Mouse (Mus musculus): ENCODE measurements at regions not wholly inside any gene's neighbourhood (a gene's known extent, or its start where the extent isn't known, plus 50 kb on each side); places are given as distances from the start of the nearest gene placed in this dataset.

- DNase-seq (ENCODE audit: low spot score in 2 of 2): no peak
Observed at GRCm38 (mm10) chr2:128368534-128369273, 222.3 kb upstream of the Spdye4c start.

DNA sequence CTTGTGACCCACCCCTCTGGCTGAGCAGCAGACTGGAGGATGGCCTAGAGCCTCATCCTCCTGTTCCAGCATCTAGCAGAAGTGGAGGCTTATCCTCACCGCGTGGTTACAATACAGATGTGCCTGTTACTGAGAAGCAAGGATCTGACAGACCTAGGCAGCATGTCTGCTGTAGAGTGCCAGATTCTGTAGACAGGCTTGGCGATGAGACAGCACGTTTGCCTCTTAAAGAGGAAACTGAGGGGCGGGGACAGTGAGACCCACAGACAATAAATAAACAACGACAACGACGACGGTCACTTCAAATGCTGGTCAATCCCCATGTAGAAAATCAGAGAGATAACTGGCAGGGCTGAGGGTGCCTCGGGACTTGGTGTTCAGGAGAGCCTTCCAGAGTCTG is 220.2 kb upstream of the Spdye4c start:
- DNase-seq (ENCODE audit: low spot score in 2 of 2): no peak

GRCm38 (mm10) chr2:128372204-128372603 is 218.8 kb upstream of the Spdye4c start:
- DNase-seq (ENCODE audit: low spot score in 2 of 2): no peak

DNA sequence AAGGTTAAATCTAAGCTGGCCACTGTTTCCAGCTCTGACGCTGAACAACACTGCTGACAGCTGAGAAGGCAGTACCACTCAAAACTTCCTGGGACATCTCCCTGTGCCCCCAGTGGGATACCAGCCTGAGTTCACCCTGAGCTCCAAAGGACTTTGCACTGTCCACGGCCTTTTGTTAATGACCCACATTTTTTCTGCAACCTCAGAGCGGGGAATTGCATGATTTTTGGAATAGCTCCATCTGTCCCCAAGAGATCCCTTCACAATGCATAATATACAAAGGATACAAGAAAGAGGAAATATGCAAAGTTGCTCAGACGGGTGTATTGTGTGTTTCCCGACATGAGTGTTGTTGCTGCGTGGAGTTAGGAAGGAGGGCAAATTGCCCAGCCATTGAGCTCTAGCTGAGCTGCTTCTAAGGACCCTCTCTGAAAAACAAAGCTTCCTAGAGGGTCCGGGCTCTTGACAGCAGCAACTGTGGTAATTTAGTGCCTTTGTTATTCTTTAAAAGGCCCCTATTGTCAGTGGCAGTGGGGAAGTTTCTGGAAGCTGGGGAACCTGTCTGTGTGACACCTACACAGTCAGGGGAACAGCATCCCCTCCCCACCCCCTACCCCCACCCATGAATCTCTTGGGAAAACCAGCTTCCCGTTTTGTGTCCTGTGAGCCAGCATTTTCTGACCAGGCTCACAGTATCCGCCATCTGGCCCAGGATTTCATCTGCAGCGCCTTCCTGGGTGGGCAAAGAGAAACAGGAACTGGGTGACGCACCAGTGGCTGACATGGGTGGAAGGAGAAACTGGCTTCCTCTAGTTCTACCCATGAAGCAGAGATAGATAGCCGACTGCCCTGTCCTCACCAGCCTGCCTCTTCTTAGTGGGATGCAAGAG is 217.4 kb upstream of the Spdye4c start:
- DNase-seq (ENCODE audit: low spot score in 2 of 2): no peak

- DNase-seq (ENCODE audit: low spot score in 2 of 2): no peak
Observed at GRCm38 (mm10) chr2:128374253-128374566, 216.8 kb upstream of the Spdye4c start.

DNA sequence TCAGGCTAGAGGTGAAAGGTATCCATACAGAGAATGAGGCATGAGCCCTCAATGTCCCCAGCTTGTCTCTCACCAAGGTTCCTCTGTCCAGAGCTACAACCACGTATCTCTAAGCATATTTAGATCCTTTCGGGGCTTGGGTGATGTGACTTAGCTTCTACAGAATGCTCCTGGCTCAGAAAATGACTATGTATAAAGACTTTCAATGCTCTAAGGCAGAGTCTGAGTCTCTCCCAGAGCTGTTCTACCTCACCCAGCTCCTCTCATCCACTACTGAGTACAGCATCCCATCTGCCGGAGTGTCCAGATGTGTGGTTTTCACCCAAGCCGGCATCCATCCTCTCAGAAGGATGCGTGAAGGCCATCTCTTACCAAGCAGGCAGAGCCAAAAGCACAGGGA is 216.1 kb upstream of the Spdye4c start:
- no peak for DNase-seq (ENCODE audit: low spot score in 2 of 2)

DNA sequence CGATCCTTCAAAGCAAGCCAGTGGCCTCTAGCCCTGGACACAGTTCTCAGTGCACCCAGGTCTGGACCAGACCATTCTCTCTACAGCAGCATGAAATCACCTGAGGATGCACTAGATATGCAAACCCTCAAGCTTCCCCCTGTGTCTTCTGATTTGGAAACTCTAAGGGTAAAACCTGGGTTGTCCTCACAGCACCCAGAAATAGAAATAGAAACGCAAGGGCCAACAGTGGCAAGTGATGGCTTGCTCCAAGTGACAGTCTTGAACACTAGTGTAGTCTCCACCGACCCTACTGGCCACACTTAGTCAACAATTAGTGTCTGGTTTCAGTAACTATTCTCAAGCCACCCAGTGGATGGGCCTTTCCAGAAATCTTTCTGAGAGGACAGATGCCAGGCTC is 215.2 kb upstream of the Spdye4c start:
- DNase-seq (ENCODE audit: low spot score in 2 of 2): no peak

- no peak for DNase-seq (ENCODE audit: low spot score in 2 of 2)
Observed at GRCm38 (mm10) chr2:128377176-128377575, 213.8 kb upstream of the Spdye4c start.

GRCm38 (mm10) chr2:128377680-128378079 is 213.3 kb upstream of the Spdye4c start:
- no peak for DNase-seq (ENCODE audit: low spot score in 2 of 2)

DNA sequence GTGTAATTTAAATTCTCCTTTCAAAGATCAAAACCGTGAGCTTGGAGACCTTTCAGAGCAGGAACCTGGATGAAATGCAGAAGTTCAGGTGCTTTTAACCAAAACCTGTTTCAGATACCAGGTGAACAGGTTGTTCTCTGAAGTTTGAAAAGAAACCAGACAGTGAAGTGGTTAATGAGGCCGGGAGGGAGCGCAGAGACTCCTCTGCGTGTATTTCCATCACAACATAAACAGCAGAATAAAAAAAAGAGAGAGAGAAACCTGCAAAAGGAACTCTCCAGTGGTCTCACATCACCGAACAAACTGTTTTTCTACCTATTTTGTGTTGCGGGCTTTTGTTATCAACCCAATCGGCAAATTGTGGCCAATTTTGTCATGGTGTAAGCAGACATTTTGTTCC is 212.6 kb upstream of the Spdye4c start:
- no peak for DNase-seq (ENCODE audit: low spot score in 2 of 2)

DNA sequence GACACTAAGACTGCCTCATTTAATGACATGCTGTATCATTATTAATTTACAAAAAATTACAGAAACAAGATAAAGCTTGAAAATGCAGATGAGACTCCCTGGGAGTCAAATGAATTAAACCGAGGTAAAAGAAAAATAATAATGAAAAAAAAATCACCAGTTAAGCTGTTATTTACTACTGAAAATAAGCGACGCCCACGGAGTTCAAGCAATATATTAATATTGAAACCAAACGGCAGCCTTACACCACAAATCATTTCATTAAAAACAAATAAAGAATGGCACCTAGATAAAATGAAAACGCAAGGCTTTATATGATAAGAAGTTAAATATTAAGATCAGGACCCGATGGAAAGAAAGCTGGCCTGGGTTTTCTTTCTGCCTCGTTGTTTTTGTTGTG is 211.9 kb upstream of the Spdye4c start:
- no peak for DNase-seq (ENCODE audit: low spot score in 2 of 2)

- DNase-seq (ENCODE audit: low spot score in 2 of 2): no peak
Observed at GRCm38 (mm10) chr2:128379554-128379953, 211.5 kb upstream of the Spdye4c start.

DNA sequence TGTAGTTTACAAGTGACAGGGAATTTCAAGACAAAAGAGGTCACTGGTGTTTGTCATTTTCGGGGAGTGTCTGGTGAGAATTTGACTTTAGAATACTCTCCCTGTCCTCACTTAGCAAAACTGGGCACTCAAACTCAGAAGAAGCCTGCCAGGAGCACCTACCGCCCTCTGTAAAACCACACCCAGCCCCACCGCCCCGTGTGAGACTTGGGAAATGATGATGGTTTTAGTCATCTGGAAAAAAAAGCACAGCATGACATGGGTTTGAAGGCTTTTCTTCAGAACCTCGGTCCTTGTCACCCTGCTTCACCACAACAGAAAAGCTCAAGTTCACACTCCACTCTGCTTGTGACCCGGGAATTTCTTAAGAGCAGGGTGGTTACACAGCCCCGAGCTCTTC is 210.4 kb upstream of the Spdye4c start:
- DNase-seq (ENCODE audit: low spot score in 2 of 2): no peak

DNA sequence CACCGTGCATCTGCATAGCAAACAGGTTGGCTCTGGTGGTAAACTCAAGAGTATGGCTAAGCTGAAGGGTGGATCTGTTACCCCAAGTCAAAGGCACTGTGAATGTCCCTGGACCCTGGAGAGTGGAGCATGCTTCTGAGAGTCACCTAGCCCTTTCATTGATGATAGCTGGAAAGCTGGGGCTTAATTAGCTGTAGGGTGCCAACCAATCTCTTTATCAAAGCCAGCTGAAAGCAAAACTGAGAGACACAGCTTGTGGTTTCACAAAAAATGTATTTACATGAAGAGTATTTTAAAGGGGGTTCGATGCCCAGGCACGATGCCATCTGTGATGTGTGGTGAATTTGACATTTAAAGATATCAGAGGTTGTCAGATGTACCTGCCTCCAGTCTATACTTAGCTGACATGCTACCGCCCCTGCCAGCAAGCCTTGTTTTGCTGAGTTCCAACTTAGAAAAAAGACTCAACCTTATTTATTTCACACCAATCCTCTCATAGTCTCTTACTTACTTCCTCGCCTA is 209.3 kb upstream of the Spdye4c start:
- no peak for DNase-seq (ENCODE audit: low spot score in 2 of 2)

- DNase-seq (ENCODE audit: low spot score in 2 of 2): no peak
Observed at GRCm38 (mm10) chr2:128382473-128382872, 208.5 kb upstream of the Spdye4c start.

- DNase-seq (ENCODE audit: low spot score in 2 of 2): no peak
Observed at GRCm38 (mm10) chr2:128384612-128385011, 206.4 kb upstream of the Spdye4c start.

DNA sequence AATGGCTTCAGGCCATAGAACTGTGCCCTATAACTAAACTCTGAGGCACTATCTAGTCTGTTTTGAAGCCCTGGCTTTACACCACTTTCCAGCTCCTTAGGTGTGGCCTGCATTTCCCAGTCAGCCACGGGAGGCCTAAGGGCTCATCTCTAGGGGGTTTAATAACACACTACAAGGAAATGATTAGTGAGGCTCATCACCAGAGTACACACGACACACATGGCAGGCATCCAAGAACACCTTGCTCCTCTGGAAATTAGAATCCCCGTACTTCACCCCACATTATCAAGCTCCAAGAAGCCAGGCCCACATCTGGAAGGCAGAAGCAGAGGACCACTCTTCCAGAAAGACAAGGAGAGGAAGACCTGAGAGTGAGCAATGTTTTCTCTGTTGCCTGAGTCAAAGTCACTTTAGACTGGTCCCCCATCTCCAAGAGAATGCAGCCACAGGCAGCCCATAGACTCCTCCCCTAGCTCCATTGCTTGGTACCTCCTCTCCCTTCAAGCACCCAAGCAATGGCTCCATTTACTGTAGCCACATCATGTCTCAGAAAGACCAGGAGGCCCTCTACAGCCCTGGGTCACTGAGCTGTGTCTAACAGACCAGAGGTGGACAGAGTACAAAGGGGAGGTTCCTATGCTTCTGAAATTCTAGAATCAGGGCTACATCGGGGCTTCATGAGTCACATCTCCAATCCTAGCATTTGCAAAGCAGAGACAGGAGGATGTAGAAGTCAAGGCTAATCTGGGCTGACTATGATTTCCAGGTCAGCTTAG is 204.0 kb upstream of the Spdye4c start:
- no peak for DNase-seq (ENCODE audit: low spot score in 2 of 2)

DNA sequence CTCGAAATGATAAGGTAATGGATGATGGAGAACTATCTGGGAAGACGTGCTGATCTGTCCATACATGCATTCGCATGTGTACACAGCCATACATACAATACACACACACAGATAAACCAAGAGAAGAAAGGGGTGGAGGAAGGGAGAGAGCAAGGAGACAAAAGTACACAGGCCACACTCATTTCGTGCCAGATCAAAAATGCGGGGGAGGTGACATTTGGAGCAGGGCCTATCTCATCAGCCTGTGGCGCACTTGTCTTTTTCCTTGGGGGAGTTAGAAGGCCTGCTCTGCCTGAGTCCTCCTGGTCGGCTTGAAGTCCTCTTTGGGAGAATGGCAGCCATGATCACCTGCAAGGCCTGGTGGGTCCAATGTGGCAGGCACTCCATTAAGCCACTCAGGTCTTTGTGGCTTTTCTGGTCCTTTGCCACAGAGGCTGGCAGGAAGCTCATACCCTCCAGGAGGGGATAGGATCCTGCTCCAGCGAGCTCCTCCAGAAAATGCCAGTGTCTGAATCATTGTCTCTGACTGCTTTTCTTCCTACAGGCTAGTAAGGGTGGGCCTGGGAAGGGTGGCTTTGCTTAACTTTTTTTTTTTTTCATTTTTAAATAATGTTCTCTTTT is 203.0 kb upstream of the Spdye4c start:
- DNase-seq (ENCODE audit: low spot score in 2 of 2): no peak

- DNase-seq (ENCODE audit: low spot score in 2 of 2): no peak
Observed at GRCm38 (mm10) chr2:128388883-128389470, 202.0 kb upstream of the Spdye4c start.

GRCm38 (mm10) chr2:128392344-128392743 is 198.7 kb upstream of the Spdye4c start:
- DNase-seq (ENCODE audit: low spot score in 2 of 2): no peak

GRCm38 (mm10) chr2:128393401-128393800 is 197.6 kb upstream of the Spdye4c start:
- no peak for DNase-seq (ENCODE audit: low spot score in 2 of 2)
